ENCODE assay signal across 14 mouse cellular contexts in genomic region chr11:76298457-76299000, GRCm38 (mm10). TPM values are rescaled to one million over a fixed set of nuclear protein-coding genes. Genes with fewer than 3 reads are reported as not detected.
DNase-seq lines count a peak whose midpoint lies in the region; ATAC-seq and TF ChIP-seq lines count a peak whose summit lies in the region.
"Had no signal": no experiment of that assay in that cellular context is flagged by ENCODE, and none has a peak within 500 bp of the region (broad histone marks: within the 10 kb centered on the region; RNA-seq: fewer than 3 reads in every experiment).

No protein-coding gene starts in this region.

- H3K9me3 ChIP-seq in hindbrain, postnatal 0 days (ENCODE audit: low read length), result no peaks in the 10 kb centered on the region
- no peaks in the 10 kb centered on the region for H3K9me3 ChIP-seq in hindbrain, embryonic 14.5 days (ENCODE audit: control insufficient read depth, low read length)
- H3K9me3 ChIP-seq in neural tube, embryonic 15.5 days (replicated peaks), result no peaks in the 10 kb centered on the region
- H3K9me3 ChIP-seq: midbrain, embryonic 13.5 days; neural tube, embryonic 12.5 days had no signal

- 46% methylated on average over 9 of the region's 9 CpGs for WGBS in hindbrain, postnatal 0 days
- 68% methylated on average over 9 of the region's 9 CpGs for WGBS in hindbrain, embryonic 14.5 days
- WGBS in neural tube, embryonic 15.5 days, result 48% methylated on average over 9 of the region's 9 CpGs

- H3K4me1 ChIP-seq in hindbrain, postnatal 0 days (ENCODE audit: insufficient read depth, low read length), result peaks cover 13% of the 10 kb centered on the region; the same call in 1 of the 2 replicates
- H3K4me1 ChIP-seq in hindbrain, embryonic 14.5 days (replicated peaks; ENCODE audit: control insufficient read depth, insufficient read depth, low read length), result peaks cover 5% of the 10 kb centered on the region; the same call in 1 of the 2 replicates
- peaks cover 50% of the 10 kb centered on the region for H3K4me1 ChIP-seq in neural tube, embryonic 15.5 days

- no peak overlapping the region for H3K4me3 ChIP-seq in hindbrain, postnatal 0 days (ENCODE audit: low read length)
- no peak overlapping the region for H3K4me3 ChIP-seq in hindbrain, embryonic 14.5 days (replicated peaks; ENCODE audit: low read length)
- no peak overlapping the region for H3K4me3 ChIP-seq in neural tube, embryonic 15.5 days (replicated peaks)
- H3K4me3 ChIP-seq: midbrain, embryonic 13.5 days; neural tube, embryonic 12.5 days had no signal

- H3K4me2 ChIP-seq in hindbrain, postnatal 0 days (ENCODE audit: low read depth, low read length), result no peak overlapping the region
- H3K4me2 ChIP-seq in hindbrain, embryonic 14.5 days (replicated peaks), result no peak overlapping the region
- no peak overlapping the region for H3K4me2 ChIP-seq in neural tube, embryonic 15.5 days
- H3K4me2 ChIP-seq: midbrain, embryonic 13.5 days; neural tube, embryonic 12.5 days had no signal

- ATAC-seq in hindbrain, postnatal 0 days, result no peak
- no peak for ATAC-seq in hindbrain, embryonic 14.5 days (ENCODE audit: low FRiP score)
- ATAC-seq in neural tube, embryonic 15.5 days (ENCODE audit: low FRiP score), result no peak
- ATAC-seq: liver, postnatal 0 days; midbrain, embryonic 13.5 days had no signal

- H3K36me3 ChIP-seq in hindbrain, postnatal 0 days (ENCODE audit: insufficient read depth, low read length), result no peaks in the 10 kb centered on the region
- H3K36me3 ChIP-seq in hindbrain, embryonic 14.5 days (replicated peaks; ENCODE audit: control insufficient read depth, insufficient read depth), result no peaks in the 10 kb centered on the region
- H3K36me3 ChIP-seq in neural tube, embryonic 15.5 days, result no peaks in the 10 kb centered on the region
- H3K36me3 ChIP-seq: midbrain, embryonic 13.5 days; neural tube, embryonic 12.5 days had no signal

- no peaks in the 10 kb centered on the region for H3K27me3 ChIP-seq in hindbrain, postnatal 0 days (ENCODE audit: insufficient read depth, low read length)
- no peaks in the 10 kb centered on the region for H3K27me3 ChIP-seq in hindbrain, embryonic 14.5 days (ENCODE audit: control insufficient read depth, insufficient read depth, low read length)
- no peaks in the 10 kb centered on the region for H3K27me3 ChIP-seq in neural tube, embryonic 15.5 days (replicated peaks)
- H3K27me3 ChIP-seq: midbrain, embryonic 13.5 days; neural tube, embryonic 12.5 days had no signal

- no peak overlapping the region for H3K9ac ChIP-seq in hindbrain, postnatal 0 days (replicated peaks; ENCODE audit: low read length)
- H3K9ac ChIP-seq in hindbrain, embryonic 14.5 days, result no peak overlapping the region
- H3K9ac ChIP-seq in neural tube, embryonic 15.5 days (replicated peaks), result no peak overlapping the region
- H3K9ac ChIP-seq: liver, postnatal 0 days; midbrain, embryonic 13.5 days; neural tube, embryonic 12.5 days had no signal

- no peak overlapping the region; the same call in 1 of the 2 replicates for H3K27ac ChIP-seq in hindbrain, postnatal 0 days
- no peak overlapping the region for H3K27ac ChIP-seq in hindbrain, embryonic 14.5 days
- 0 out of 2 replicates have a peak overlapping the region, but pooled peaks have one; percentile 23 for H3K27ac ChIP-seq in neural tube, embryonic 15.5 days (replicated peaks)
- H3K27ac ChIP-seq: midbrain, embryonic 13.5 days; neural tube, embryonic 12.5 days had no signal

- peak; percentile 28; the same call in 1 of the 2 replicates for TF ChIP-seq CTCF in hindbrain, postnatal 0 days (IDR thresholded peaks at IDR 0.05; ENCODE audit: low read depth)

- peak; percentile 33 to 57 for DNase-seq in cerebellum, postnatal 10 days
- no peak for DNase-seq in cerebellum, adult 11 months
- DNase-seq in hindbrain, postnatal 0 days (ENCODE audit: low spot score), result peak; percentile 48
- no peak for DNase-seq in hindbrain, embryonic 14.5 days (ENCODE audit: low spot score)
- DNase-seq in neural tube, embryonic 10.5 days (ENCODE audit: extremely low spot score, low spot score), result no peak
- DNase-seq in embryo, embryonic 10 days (ENCODE audit: low spot score), result no peak
- DNase-seq in layer of hippocampus, adult 11-12 months (ENCODE audit: low spot score), result no peak
- DNase-seq: adrenal gland, postnatal 25 days; gastrocnemius, postnatal 14 days; heart, postnatal 36 days; liver, postnatal 0 days had no signal

RNA-seq across cellular contexts. Expression of gene Glod4, which starts 55.0 kb away (rescaled TPM):
- total RNA-seq in hindbrain, postnatal 0 days (2014; rRNA removed), result 34.2 and 39.8 TPM in 2 replicates
- 116 and 118 TPM in 2 replicates for polyA plus RNA-seq in hindbrain, postnatal 0 days (2015; fragmentation: Nextera tagmentation; extraction: Ambion mirVana)
- 127 TPM in 2 replicates for polyA plus RNA-seq in hindbrain, embryonic 14.5 days (2014; fragmentation: Nextera tagmentation; extraction: Ambion mirVana)
- polyA plus RNA-seq in neural tube, embryonic 15.5 days (2015; fragmentation: Nextera tagmentation; extraction: Ambion mirVana), result 112 and 123 TPM in 2 replicates

RNA-seq across cellular contexts. Expression of gene Mrm3, which starts 55.0 kb away (rescaled TPM):
- total RNA-seq in hindbrain, postnatal 0 days (2014; rRNA removed), result 11.9 and 19.2 TPM in 2 replicates
- polyA plus RNA-seq in hindbrain, postnatal 0 days (2015; fragmentation: Nextera tagmentation; extraction: Ambion mirVana), result 22.5 and 22.8 TPM in 2 replicates
- 23.3 and 25.0 TPM in 2 replicates for polyA plus RNA-seq in hindbrain, embryonic 14.5 days (2014; fragmentation: Nextera tagmentation; extraction: Ambion mirVana)
- polyA plus RNA-seq in neural tube, embryonic 15.5 days (2015; fragmentation: Nextera tagmentation; extraction: Ambion mirVana), result 27.3 and 28.1 TPM in 2 replicates

Comparison
In these comparisons a context has a peak if more than half of its experiments do, and no peak if none do; other contexts are left out.
1. DNase-seq: peak in cerebellum, postnatal 10 days (2 of 2) and hindbrain, postnatal 0 days (single experiment); none in cerebellum, adult 11 months (single experiment), hindbrain, embryonic 14.5 days (single experiment), neural tube, embryonic 10.5 days (single experiment), embryo, embryonic 10 days (single experiment) and layer of hippocampus, adult 11-12 months (single experiment).